Mouse (Mus musculus): Measurements from ENCODE around the gene Nosip. TPM values are rescaled to one million over a fixed set of nuclear protein-coding genes. Genes with fewer than 3 reads are reported as not detected.

Gene Nosip
- total RNA-seq (2021) = 10 to 100 TPM; 27.0 to 29.3 TPM
- polyA plus RNA-seq (2012; rRNA removed) = 41.7 and 43.6 TPM in 2 replicates
- long read RNA-seq, partial matches to known transcripts = 1 of 11 reads
- long read RNA-seq, other reads (novel, unspliced or antisense) = 4 of 11 reads

- Histone ChIP-seq H3K79me2 (replicated peaks; ENCODE audit: control insufficient read depth, insufficient read depth, low read length) (no peaks in the 10 kb centered on the region; the same call in 1 of the 2 replicates), H3K9ac (ENCODE audit: low read depth, low read length) (peak within 1 kb of the TSS; percentile 88), H3K4me1 (ENCODE audit: control insufficient read depth, insufficient read depth, low read length) (peaks cover 4% of the 10 kb centered on the region; the same call in 1 of the 2 replicates), H3K27ac (peak within 1 kb of the TSS; percentile 99), H3K27me3 (ENCODE audit: control insufficient read depth, insufficient read depth, low read length) (no peaks in the 10 kb centered on the region), H3K36me3 (ENCODE audit: control insufficient read depth, insufficient read depth, low read length) (no peaks in the 10 kb centered on the region), H3K4me3 (peak within 1 kb of the TSS; percentile 91)
- TF ChIP-seq POLR2A (IDR thresholded peaks at IDR 0.05; ENCODE audit: insufficient read depth, low read depth, low read length) = peak; percentile 94
- TF ChIP-seq CTCF (IDR thresholded peaks at IDR 0.05) = peak; percentile 53
- TF ChIP-seq EP300 (IDR thresholded peaks at IDR 0.05; ENCODE audit: insufficient read depth, low read depth, low read length) = peak; percentile 94
- DNase-seq = peak; percentile 94 to 95
- intact Hi-C loops (cut with DNase I) = no loop called here
- under 1% methylated on average over 31 of the region's 31 CpGs for WGBS
Observed at GRCm38 (mm10) chr7:45062239-45062835, at the start of gene Nosip, which contains the start of gene Prrg2. Gene Nosip, plus strand, starts transcription at chr7:45062429. Gene Prrg2, minus strand, starts transcription at chr7:45062677.

GRCm38 (mm10) chr7:45012824-45013223 lies 49.4 kb upstream of the Nosip start:
- DNase-seq = no peak
- no peak overlapping the region for H3K27ac ChIP-seq
- no peaks in the 10 kb centered on the region for H3K36me3 ChIP-seq (ENCODE audit: control insufficient read depth, insufficient read depth, low read length)
- H3K27me3 ChIP-seq (ENCODE audit: control insufficient read depth, insufficient read depth, low read length) = no peaks in the 10 kb centered on the region
- H3K9ac ChIP-seq (ENCODE audit: low read depth, low read length) = no peak overlapping the region
- peaks cover 1% of the 10 kb centered on the region; the same call in 1 of the 2 replicates for H3K79me2 ChIP-seq (replicated peaks; ENCODE audit: control insufficient read depth, insufficient read depth, low read length)
- 72% methylated on average over 4 of the region's 4 CpGs for WGBS
- intact Hi-C loops (cut with DNase I) = no loop called here
- H3K4me1 ChIP-seq (ENCODE audit: control insufficient read depth, insufficient read depth, low read length) = 0 out of 2 replicates have a peak, but pooled peaks cover 1% of the 10 kb centered on the region
- no peak overlapping the region for H3K4me3 ChIP-seq
- TF ChIP-seq POLR2A (IDR thresholded peaks at IDR 0.05; ENCODE audit: insufficient read depth, low read depth, low read length) = no peak
- no peak for TF ChIP-seq CTCF (IDR thresholded peaks at IDR 0.05)
- TF ChIP-seq EP300 (IDR thresholded peaks at IDR 0.05; ENCODE audit: insufficient read depth, low read depth, low read length) = no peak

GRCm38 (mm10) chr7:45013366-45014095 lies 48.7 kb upstream of the Nosip start:
- no peak for TF ChIP-seq EP300 (IDR thresholded peaks at IDR 0.05; ENCODE audit: insufficient read depth, low read depth, low read length)
- Histone ChIP-seq H3K4me3 (no peak overlapping the region), H3K79me2 (replicated peaks; ENCODE audit: control insufficient read depth, insufficient read depth, low read length) (peaks cover 1% of the 10 kb centered on the region; the same call in 1 of the 2 replicates), H3K9ac (ENCODE audit: low read depth, low read length) (no peak overlapping the region), H3K27ac (no peak overlapping the region), H3K27me3 (ENCODE audit: control insufficient read depth, insufficient read depth, low read length) (no peaks in the 10 kb centered on the region), H3K36me3 (ENCODE audit: control insufficient read depth, insufficient read depth, low read length) (no peaks in the 10 kb centered on the region), H3K4me1 (ENCODE audit: control insufficient read depth, insufficient read depth, low read length) (0 out of 2 replicates have a peak, but pooled peaks cover 1% of the 10 kb centered on the region)
- 89% methylated on average over 16 of the region's 16 CpGs for WGBS
- DNase-seq = no peak
- intact Hi-C loops (cut with DNase I) = no loop called here

- 75% methylated on average over 3 of the region's 3 CpGs for WGBS
- no peak overlapping the region for H3K4me3 ChIP-seq
- no peaks in the 10 kb centered on the region for H3K36me3 ChIP-seq (ENCODE audit: control insufficient read depth, insufficient read depth, low read length)
- H3K27ac ChIP-seq = no peak overlapping the region
- H3K4me1 ChIP-seq (ENCODE audit: control insufficient read depth, insufficient read depth, low read length) = 0 out of 2 replicates have a peak, but pooled peaks cover 1% of the 10 kb centered on the region
- TF ChIP-seq POLR2A (IDR thresholded peaks at IDR 0.05; ENCODE audit: insufficient read depth, low read depth, low read length) (no peak), EP300 (IDR thresholded peaks at IDR 0.05; ENCODE audit: insufficient read depth, low read depth, low read length) (no peak), CTCF (IDR thresholded peaks at IDR 0.05) (no peak)
- intact Hi-C loops (cut with DNase I) = no loop called here
- no peak overlapping the region for H3K9ac ChIP-seq (ENCODE audit: low read depth, low read length)
- no peaks in the 10 kb centered on the region for H3K27me3 ChIP-seq (ENCODE audit: control insufficient read depth, insufficient read depth, low read length)
- DNase-seq = no peak
- peaks cover 1% of the 10 kb centered on the region; the same call in 1 of the 2 replicates for H3K79me2 ChIP-seq (replicated peaks; ENCODE audit: control insufficient read depth, insufficient read depth, low read length)
Observed at GRCm38 (mm10) chr7:45014096-45014451, 48.2 kb upstream of the Nosip start.

GRCm38 (mm10) chr7:45015344-45015956 lies 46.8 kb upstream of the Nosip start:
- DNase-seq = no peak
- intact Hi-C loops (cut with DNase I) = loop anchor here (1.0 to 5.0 kb wide), 2 partner anchors 18 to 107 kb away; partner anchors contain the start of genes Irf3 and Rps11
- Histone ChIP-seq H3K4me1 (ENCODE audit: control insufficient read depth, insufficient read depth, low read length) (peaks cover 8% of the 10 kb centered on the region), H3K79me2 (replicated peaks; ENCODE audit: control insufficient read depth, insufficient read depth, low read length) (peaks cover 1% of the 10 kb centered on the region; the same call in 1 of the 2 replicates), H3K27ac (peak overlapping the region; percentile 83), H3K36me3 (ENCODE audit: control insufficient read depth, insufficient read depth, low read length) (no peaks in the 10 kb centered on the region), H3K27me3 (ENCODE audit: control insufficient read depth, insufficient read depth, low read length) (no peaks in the 10 kb centered on the region), H3K9ac (ENCODE audit: low read depth, low read length) (peak overlapping the region; percentile 88), H3K4me3 (peak overlapping the region; percentile 95)
- WGBS = under 1% methylated on average over 20 of the region's 20 CpGs
- TF ChIP-seq CTCF (IDR thresholded peaks at IDR 0.05) = no peak
- TF ChIP-seq POLR2A (IDR thresholded peaks at IDR 0.05; ENCODE audit: insufficient read depth, low read depth, low read length) = no peak
- TF ChIP-seq EP300 (IDR thresholded peaks at IDR 0.05; ENCODE audit: insufficient read depth, low read depth, low read length) = no peak

Data from heart, adult 2 months (tissue).